Mouse (Mus musculus) ES-Bruce4 (cell line): Measurements from ENCODE around the gene Sox18. TPM values are rescaled to one million over a fixed set of nuclear protein-coding genes. Genes with fewer than 3 reads are reported as not detected.
A peak's percentile ranks its signal among the peaks of the same experiment; 100 is the strongest.

Experiments
- H3K27ac ChIP-seq: 2 replicates; pipeline ENCODE4 v1.5.1; 2012; ENCODE audit warnings: low read length, inconsistent platforms; ENCODE audit not compliant: insufficient read depth
- H3K27me3 ChIP-seq: 2 replicates; pipeline ENCODE4 v1.6.1; 2012; ENCODE audit warnings: mild to moderate bottlenecking, low read length, inconsistent platforms; ENCODE audit not compliant: control insufficient read depth, poor library complexity, insufficient read depth, severe bottlenecking
- H3K36me3 ChIP-seq: 2 replicates; pipeline ENCODE4 v1.6.1; 2012; ENCODE audit warnings: inconsistent platforms, mild to moderate bottlenecking, low read length, moderate library complexity; ENCODE audit not compliant: control insufficient read depth, poor library complexity, insufficient read depth, severe bottlenecking
- H3K4me1 ChIP-seq: one replicate; pipeline ENCODE4 v1.8.1; 2011; ENCODE audit warnings: low read length; ENCODE audit not compliant: control insufficient read depth, insufficient read depth
- H3K4me3 ChIP-seq: 2 replicates; pipeline ENCODE4 v1.5.1; 2011; ENCODE audit warnings: low read depth, mild to moderate bottlenecking, low read length
- H3K9ac ChIP-seq: 2 replicates; pipeline ENCODE4 v1.6.1; 2012; ENCODE audit warnings: low read depth, mild to moderate bottlenecking, inconsistent platforms; ENCODE audit not compliant: poor library complexity, severe bottlenecking
- H3K9me3 ChIP-seq: replicated peaks from 2 replicates; pipeline ENCODE4 v1.6.1; 2012; ENCODE audit warnings: mild to moderate bottlenecking, low read length, inconsistent platforms; ENCODE audit not compliant: control insufficient read depth, poor library complexity, insufficient read depth, severe bottlenecking
- CTCF ChIP-seq: IDR thresholded peaks from one replicate; pipeline ENCODE4 v1.8.1; 2011; ENCODE audit warnings: low read depth, low read length
- EP300 ChIP-seq: IDR thresholded peaks from 2 replicates; pipeline ENCODE4 v1.6.1; 2011; ENCODE audit warnings: low read depth, low read length; ENCODE audit not compliant: insufficient read depth
- POLR2A ChIP-seq: IDR thresholded peaks from one replicate; pipeline ENCODE4 v1.8.1; 2011; ENCODE audit warnings: low read length; ENCODE audit not compliant: insufficient read depth
- polyA plus RNA-seq: library from polyadenylated mRNA; stranded (reverse); fragments of >200 nt; gene quantifications from 2 replicates; pipeline ENCODE4 v1.2.4, GENCODE M21; 2011; ENCODE audit warnings: low read depth; ENCODE audit not compliant: missing spikeins, insufficient read depth, insufficient read length

The Sox18 gene
- polyA plus RNA-seq, 1 experiment, result 0.49 TPM

GRCm38 (mm10) chr2:181659609-181660055, 11.8 kb downstream of the Sox18 start:
- no peaks in the 10 kb centered on the region for H3K9me3 ChIP-seq
- H3K27me3 ChIP-seq, result no peaks in the 10 kb centered on the region
- H3K9ac ChIP-seq, result no peak overlapping the region
- TF ChIP-seq POLR2A (no peak), CTCF (peak; percentile 87)
- no peak overlapping the region for H3K4me3 ChIP-seq
- H3K27ac ChIP-seq, result no peak overlapping the region
- H3K4me1 ChIP-seq, result peaks cover 3% of the 10 kb centered on the region
- H3K36me3 ChIP-seq, result peaks cover 10% of the 10 kb centered on the region

GRCm38 (mm10) chr2:181658930-181659555, 12.4 kb downstream of the Sox18 start:
- Histone ChIP-seq H3K9me3 (no peaks in the 10 kb centered on the region), H3K4me3 (peak overlapping the region; percentile 4; the same call in 1 of the 2 replicates), H3K36me3 (peaks cover 11% of the 10 kb centered on the region), H3K27ac (no peak overlapping the region), H3K27me3 (no peaks in the 10 kb centered on the region), H3K9ac (no peak overlapping the region), H3K4me1 (peaks cover 3% of the 10 kb centered on the region)
- TF ChIP-seq EP300 (no peak), CTCF (peak; percentile 70), POLR2A (no peak)

GRCm38 (mm10) chr2:181658528-181658927, 12.9 kb downstream of the Sox18 start:
- Histone ChIP-seq H3K27ac (no peak overlapping the region), H3K4me1 (peaks cover 3% of the 10 kb centered on the region), H3K9me3 (no peaks in the 10 kb centered on the region), H3K27me3 (no peaks in the 10 kb centered on the region), H3K9ac (no peak overlapping the region), H3K36me3 (peaks cover 11% of the 10 kb centered on the region), H3K4me3 (no peak overlapping the region)
- no peak for TF ChIP-seq EP300
- TF ChIP-seq POLR2A, result no peak
- no peak for TF ChIP-seq CTCF

GRCm38 (mm10) chr2:181657441-181657840, 14.0 kb downstream of the Sox18 start:
- no peak overlapping the region for H3K4me3 ChIP-seq
- no peaks in the 10 kb centered on the region for H3K27me3 ChIP-seq
- H3K9ac ChIP-seq, result no peak overlapping the region
- no peaks in the 10 kb centered on the region for H3K9me3 ChIP-seq
- H3K27ac ChIP-seq, result no peak overlapping the region
- peaks cover 19% of the 10 kb centered on the region for H3K36me3 ChIP-seq
- H3K4me1 ChIP-seq, result no peaks in the 10 kb centered on the region
- TF ChIP-seq POLR2A (no peak), CTCF (no peak), EP300 (no peak)

- Histone ChIP-seq H3K9ac (no peak within 1 kb of the TSS), H3K36me3 (peaks cover 23% of the 10 kb centered on the region), H3K27ac (no peak within 1 kb of the TSS), H3K4me3 (no peak within 1 kb of the TSS), H3K4me1 (no peaks in the 10 kb centered on the region), H3K27me3 (no peaks in the 10 kb centered on the region), H3K9me3 (no peaks in the 10 kb centered on the region)
- TF ChIP-seq POLR2A, result no peak
- no peak for TF ChIP-seq EP300
- no peak for TF ChIP-seq CTCF
Measured at GRCm38 (mm10) chr2:181656734-181657133, 14.7 kb downstream of the Sox18 start, which contains the start of gene Gm29797. Gm29797 (plus strand) TSS chr2:181657034.

GRCm38 (mm10) chr2:181653523-181653922, 17.9 kb downstream of the Sox18 start:
- H3K27ac ChIP-seq, result no peak overlapping the region
- peaks cover 40% of the 10 kb centered on the region for H3K36me3 ChIP-seq

More at GRCm38 (mm10) chr2:181653523-181653922, 17.9 kb downstream of the Sox18 start:
- no peak overlapping the region for H3K9ac ChIP-seq
- no peak for TF ChIP-seq CTCF
- H3K4me3 ChIP-seq, result no peak overlapping the region
- H3K9me3 ChIP-seq, result no peaks in the 10 kb centered on the region
- H3K4me1 ChIP-seq, result no peaks in the 10 kb centered on the region
- no peaks in the 10 kb centered on the region for H3K27me3 ChIP-seq
